Comparison of ENCODE assay signal across 11 mouse cellular contexts in the genomic region with DNA sequence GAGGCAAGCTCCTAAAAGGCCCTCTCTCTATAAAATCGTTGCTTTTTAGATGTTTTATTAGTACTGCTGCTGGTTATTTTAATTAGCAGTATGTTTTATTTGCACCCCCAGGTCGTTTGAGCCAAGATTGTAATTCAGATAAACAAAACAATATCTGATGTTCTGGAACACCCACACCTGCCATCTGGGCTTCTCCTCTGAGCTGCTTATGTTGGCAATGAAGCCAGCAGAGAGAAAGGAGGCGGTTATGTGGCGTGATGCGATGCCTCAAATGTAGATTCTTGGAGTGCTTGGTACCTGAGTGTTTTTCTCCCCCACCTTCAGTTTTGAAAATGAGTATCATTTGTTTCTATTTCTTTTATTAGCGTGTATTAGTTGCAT. TPM values are rescaled to one million over a fixed set of nuclear protein-coding genes. Genes with fewer than 3 reads are reported as not detected.
DNase-seq lines count a peak whose midpoint lies in the region; ATAC-seq and TF ChIP-seq lines count a peak whose summit lies in the region.
"Had no signal": no experiment of that assay in that cellular context is flagged by ENCODE, and none has a peak within 500 bp of the region (broad histone marks: within the 10 kb centered on the region; RNA-seq: fewer than 3 reads in every experiment).

No protein-coding gene starts in this region.

- WGBS in limb, embryonic 12.5 days, result 44% methylated on average over 6 of the region's 6 CpGs
- 78% methylated on average over 6 of the region's 6 CpGs for WGBS in limb, embryonic 10.5 days

- no peak overlapping the region for H3K4me2 ChIP-seq in limb, embryonic 12.5 days
- H3K4me2 ChIP-seq: liver, embryonic 13.5 days had no signal

- H3K9ac ChIP-seq in limb, embryonic 12.5 days (replicated peaks), result no peak overlapping the region
- H3K9ac ChIP-seq: liver, embryonic 13.5 days had no signal

- no peak for DNase-seq in limb, embryonic 10.5 days (ENCODE audit: low spot score)
- peak; percentile 50 to 65 for DNase-seq in cerebellum, postnatal 25 days
- peak; percentile 82 to 89 for DNase-seq in layer of hippocampus, adult 2 months (ENCODE audit: low spot score in 2 of 2)
- DNase-seq in telencephalon, adult 2 months (ENCODE audit: low read depth, low spot score), result peak; percentile 88
- DNase-seq in urinary bladder, postnatal 4 days (ENCODE audit: low spot score in 2 of 2), result no peak
- DNase-seq: kidney, postnatal 4 days; liver, embryonic 13.5 days; thymus, postnatal 4 days had no signal

- peaks cover 81% of the 10 kb centered on the region for H3K4me1 ChIP-seq in limb, embryonic 12.5 days (replicated peaks)
- H3K4me1 ChIP-seq in limb, embryonic 10.5 days, result peaks cover 67% of the 10 kb centered on the region

- no peak for TF ChIP-seq CTCF in layer of hippocampus, adult 2 months (conservative IDR thresholded peaks at IDR 0.05)

- 0 out of 2 replicates have a peak overlapping the region, but pooled peaks have one; percentile 59 for H3K27ac ChIP-seq in limb, embryonic 12.5 days
- H3K27ac ChIP-seq in limb, embryonic 10.5 days, result no peak overlapping the region
- peak overlapping the region; percentile 89 for H3K27ac ChIP-seq in layer of hippocampus, adult 2 months
- H3K27ac ChIP-seq: liver, embryonic 13.5 days; macrophage had no signal

- no peak for ATAC-seq in limb, embryonic 12.5 days (ENCODE audit: insufficient number of reproducible peaks, insufficient read depth, low FRiP score, low TSS enrichment, low read depth)
- no peak for ATAC-seq in erythroid progenitor cell, adult 5-6 weeks (replicated peaks; ENCODE audit: low FRiP score, poor library complexity, severe bottlenecking)

- H3K36me3 ChIP-seq in limb, embryonic 12.5 days, result no peaks in the 10 kb centered on the region; the same call in 1 of the 2 replicates
- H3K36me3 ChIP-seq in limb, embryonic 10.5 days, result 0 out of 2 replicates have a peak, but pooled peaks cover 4% of the 10 kb centered on the region
- H3K36me3 ChIP-seq: liver, embryonic 13.5 days had no signal

- H3K9me3 ChIP-seq in limb, embryonic 12.5 days, result no peaks in the 10 kb centered on the region
- H3K9me3 ChIP-seq in limb, embryonic 10.5 days (replicated peaks), result no peaks in the 10 kb centered on the region
- H3K9me3 ChIP-seq: liver, embryonic 13.5 days had no signal

- H3K4me3 ChIP-seq in limb, embryonic 12.5 days (replicated peaks), result no peak overlapping the region
- H3K4me3 ChIP-seq in limb, embryonic 10.5 days, result no peak overlapping the region
- peak overlapping the region; percentile 22; the same call in 1 of the 2 replicates for H3K4me3 ChIP-seq in layer of hippocampus, adult 2 months
- H3K4me3 ChIP-seq: liver, embryonic 13.5 days had no signal

- no peaks in the 10 kb centered on the region for H3K27me3 ChIP-seq in limb, embryonic 12.5 days
- H3K27me3 ChIP-seq in limb, embryonic 10.5 days (ENCODE audit: low read depth, poor library complexity, severe bottlenecking), result no peaks in the 10 kb centered on the region
- H3K27me3 ChIP-seq: liver, embryonic 13.5 days had no signal

RNA-seq across cellular contexts. Expression of gene Cdon, which starts 18.1 kb away (rescaled TPM):
- 19.9 and 25.0 TPM in 2 replicates for polyA plus RNA-seq in limb, embryonic 12.5 days (2016; fragmentation: Nextera tagmentation; extraction: Ambion mirVana)
- 10.5 and 16.1 TPM in 2 replicates for polyA plus RNA-seq in limb, embryonic 10.5 days (2016; fragmentation: Nextera tagmentation; extraction: Ambion mirVana)
- 10 to 100 TPM; 11.3 to 14.2 TPM for total RNA-seq in layer of hippocampus, adult 2 months (2021)
- total RNA-seq in erythroid progenitor cell, adult 5-6 weeks (2015; ENCODE audit: low replicate concordance), result not detected in 2 replicates
- total RNA-seq in erythroid progenitor cell, adult 5-6 weeks (2017; ENCODE audit: low replicate concordance), result 1.1 TPM in 1 of 2 replicates, not detected in the other

Comparison
In these comparisons a context has a peak if more than half of its experiments do, and no peak if none do; other contexts are left out.
1. DNase-seq: peak in cerebellum, postnatal 25 days (2 of 2), layer of hippocampus, adult 2 months (2 of 2) and telencephalon, adult 2 months (single experiment); none in limb, embryonic 10.5 days (single experiment) and urinary bladder, postnatal 4 days (0 of 2).
2. RNA of gene Cdon, which starts 18.1 kb away (total RNA-seq): 11.3 to 14.2 TPM in layer of hippocampus, adult 2 months; 1.1 TPM in erythroid progenitor cell, adult 5-6 weeks; every median in the first group is over 4 times any median in the second.